Mouse (Mus musculus) layer of hippocampus, postnatal 10 days (tissue): ENCODE measurements at regions not wholly inside any gene's neighbourhood (a gene's known extent, or its start where the extent isn't known, plus 50 kb on each side); places are given as distances from the start of the nearest gene placed in this dataset.
A peak's percentile ranks its signal among the peaks of the same experiment; 100 is the strongest.

Source experiments
- DNase-seq, 2 experiments: peaks; one replicate each; pipeline ENCODE4 v3.0.0; 2021; ENCODE audit warnings: low spot score in 2 of 2

GRCm38 (mm10) chr4:153023711-153024110 lies 458.9 kb downstream of the Ajap1 start:
- DNase-seq, result no peak

- DNase-seq, result no peak
These were observed 463.4 kb downstream of the Ajap1 start for GRCm38 (mm10) chr4:153019211-153019610.

DNA sequence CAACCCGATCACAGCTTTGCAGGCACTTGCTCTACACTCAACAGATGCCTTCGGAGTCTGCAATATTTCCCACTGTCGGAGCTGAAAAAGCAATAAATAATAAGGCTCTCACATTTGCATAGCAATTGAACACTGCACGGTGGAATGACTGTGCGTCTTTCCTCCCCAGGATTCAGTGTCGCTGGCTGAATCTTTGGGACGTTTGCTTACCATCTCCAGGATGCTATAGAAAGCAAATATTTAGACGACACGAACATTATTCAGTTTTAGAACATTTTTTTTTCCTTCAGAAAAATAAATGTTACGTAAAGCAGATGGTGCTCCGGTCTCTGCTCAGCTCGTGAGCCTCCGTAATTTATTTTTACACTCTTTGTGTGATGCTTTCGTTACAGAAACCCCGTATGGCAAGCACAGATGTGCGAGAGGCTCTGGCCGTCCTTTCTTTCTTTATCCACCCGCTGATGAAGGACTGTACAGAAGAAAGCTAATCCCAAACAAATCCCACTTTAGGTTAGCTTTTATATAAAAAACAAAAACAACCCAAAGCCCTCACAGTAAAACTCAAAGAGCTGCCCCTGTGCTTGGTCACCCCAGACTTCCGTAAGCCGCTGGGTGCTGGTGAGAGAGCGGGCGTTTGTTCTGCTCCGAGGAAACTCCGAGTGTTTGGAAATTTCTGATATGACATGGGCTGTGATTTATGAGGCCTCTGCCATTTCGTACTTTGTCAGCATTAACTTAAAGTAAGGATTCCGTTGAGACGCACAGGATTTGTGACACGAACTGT lies 464.3 kb downstream of the Ajap1 start:
- DNase-seq, result peak; percentile 18 to 30

GRCm38 (mm10) chr4:153017816-153018137 lies 464.8 kb downstream of the Ajap1 start:
- DNase-seq, result no peak

DNA sequence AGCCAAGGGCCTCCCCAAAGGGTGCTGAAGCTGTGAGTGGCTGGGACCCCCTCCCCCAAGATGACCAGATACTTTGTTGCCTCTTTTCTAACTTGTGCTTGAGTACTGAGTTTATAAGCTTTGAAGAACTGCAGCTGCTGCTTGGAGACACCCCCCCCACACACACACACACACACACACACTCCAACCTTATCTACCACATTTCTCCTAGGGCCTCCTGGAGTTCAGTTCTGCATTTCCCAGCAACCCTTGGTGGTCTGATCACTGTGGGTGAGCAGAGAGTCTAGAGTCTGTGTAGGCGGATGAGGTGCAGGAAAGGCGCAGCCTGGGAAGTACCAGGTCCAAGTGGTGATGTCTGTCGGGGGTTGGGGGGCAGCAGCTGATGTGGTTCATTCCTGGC lies 479.3 kb downstream of the Ajap1 start:
- no peak for DNase-seq

DNA sequence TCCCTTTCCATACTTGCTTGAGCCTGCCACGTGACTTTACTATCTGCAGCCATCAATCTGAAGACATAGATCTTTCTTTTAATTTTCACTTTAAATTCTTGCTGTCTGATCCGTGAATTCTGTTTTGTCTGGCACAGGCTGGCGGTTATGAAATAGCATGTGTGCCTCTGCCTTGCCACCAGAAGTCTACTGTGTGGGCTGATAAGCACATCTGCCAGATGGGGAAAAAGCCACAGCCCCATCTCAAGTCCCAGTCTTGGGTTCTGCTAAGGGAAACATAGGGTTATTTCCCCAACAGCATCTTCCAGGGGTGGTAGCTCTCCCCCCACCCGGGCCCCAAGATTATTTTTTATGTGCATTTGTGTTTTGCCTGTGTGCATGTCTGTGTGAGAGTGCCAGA lies 480.1 kb downstream of the Ajap1 start:
- no peak for DNase-seq

DNA sequence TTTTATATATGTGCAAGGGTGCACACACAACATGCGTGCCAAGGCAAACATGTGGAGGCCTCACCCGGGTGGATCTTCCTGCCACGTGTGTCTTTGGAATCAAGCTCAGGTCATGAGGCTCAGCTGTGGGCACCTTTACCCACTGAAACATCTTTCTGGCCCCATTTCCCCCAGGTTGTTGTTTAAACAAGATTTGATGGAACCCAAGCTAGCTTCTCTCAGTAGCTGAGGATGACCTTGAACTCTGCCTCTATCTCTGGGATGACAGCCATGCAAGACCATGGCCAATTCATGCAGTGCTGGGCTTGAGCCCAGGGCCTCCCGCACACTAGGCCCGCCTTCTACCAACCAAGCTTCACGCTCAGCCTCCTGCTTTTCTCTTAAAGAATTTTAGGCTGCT lies 480.9 kb downstream of the Ajap1 start:
- no peak for DNase-seq

- DNase-seq, result no peak
These were observed 483.1 kb downstream of the Ajap1 start for GRCm38 (mm10) chr4:152999526-152999925.

- no peak for DNase-seq
These were observed 485.4 kb downstream of the Ajap1 start for GRCm38 (mm10) chr4:152997251-152997650.

- DNase-seq, result no peak
These were observed 486.0 kb downstream of the Ajap1 start for GRCm38 (mm10) chr4:152996641-152997040.

DNA sequence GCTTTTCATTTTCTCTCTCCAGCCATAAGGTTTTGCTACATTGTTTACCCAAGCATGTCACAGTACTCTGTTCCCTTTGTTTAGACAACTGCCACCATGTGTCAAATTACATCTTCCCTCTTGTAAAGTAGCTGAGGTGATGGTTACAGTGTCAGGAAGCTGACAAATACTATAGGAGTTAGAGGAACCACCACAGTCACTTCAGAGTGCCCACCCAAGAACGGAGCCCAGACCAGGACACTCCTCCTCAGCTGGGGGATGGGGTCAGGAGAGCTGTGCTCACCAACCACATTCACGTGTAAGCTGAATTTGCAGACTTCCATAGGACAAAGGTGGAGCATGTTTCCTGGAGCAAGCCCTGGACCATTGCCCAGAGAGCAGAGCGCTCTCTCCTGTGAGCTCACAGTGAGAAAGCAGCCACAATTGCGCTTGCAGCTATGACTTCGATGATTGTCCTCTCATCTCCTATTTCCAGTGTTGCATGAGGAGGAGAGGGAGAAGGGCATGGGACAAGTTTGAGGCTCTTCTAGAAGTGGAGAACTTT lies 487.5 kb downstream of the Ajap1 start:
- no peak for DNase-seq

GRCm38 (mm10) chr4:152994206-152994605 lies 488.4 kb downstream of the Ajap1 start:
- no peak for DNase-seq

GRCm38 (mm10) chr4:152990266-152990665 lies 492.3 kb downstream of the Ajap1 start:
- DNase-seq, result no peak

GRCm38 (mm10) chr4:152987726-152988125 lies 494.9 kb downstream of the Ajap1 start:
- no peak for DNase-seq

DNA sequence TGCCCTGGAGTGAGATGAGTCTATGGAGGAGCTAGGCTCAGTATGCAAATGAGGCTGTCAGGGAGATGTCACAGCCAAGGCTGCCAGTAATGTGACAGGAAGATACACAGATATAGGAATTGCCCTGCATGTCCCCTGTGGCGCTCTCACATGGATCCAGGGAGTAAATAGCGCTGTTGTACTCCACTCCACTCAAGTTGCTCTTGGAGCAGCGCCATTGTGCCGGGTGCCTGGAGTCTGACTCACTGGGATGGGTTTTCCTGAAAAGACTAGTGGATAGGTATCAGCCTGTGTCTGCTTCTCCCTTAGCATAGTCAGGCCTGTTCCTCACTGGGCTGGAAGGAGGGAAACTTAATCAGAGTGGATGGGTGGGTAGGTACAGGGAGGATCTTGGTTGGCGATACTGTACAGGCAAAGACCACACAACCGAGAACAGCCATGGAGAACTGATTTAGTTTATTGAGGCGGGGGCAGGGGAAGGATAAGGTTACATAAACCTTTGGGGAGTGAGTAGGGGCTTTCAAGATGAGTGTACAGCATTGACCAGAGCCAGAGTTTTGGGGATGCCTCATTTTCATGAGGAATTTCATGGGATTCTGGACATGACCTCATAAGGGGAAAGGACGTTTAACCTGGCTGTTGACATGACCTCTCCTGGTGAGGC lies 497.5 kb upstream of the Kcnab2 start:
- DNase-seq, result peak in 1 of 2 experiments; percentile 16

- no peak for DNase-seq
These were observed 485.3 kb upstream of the Kcnab2 start for GRCm38 (mm10) chr4:152963001-152963400.

DNA sequence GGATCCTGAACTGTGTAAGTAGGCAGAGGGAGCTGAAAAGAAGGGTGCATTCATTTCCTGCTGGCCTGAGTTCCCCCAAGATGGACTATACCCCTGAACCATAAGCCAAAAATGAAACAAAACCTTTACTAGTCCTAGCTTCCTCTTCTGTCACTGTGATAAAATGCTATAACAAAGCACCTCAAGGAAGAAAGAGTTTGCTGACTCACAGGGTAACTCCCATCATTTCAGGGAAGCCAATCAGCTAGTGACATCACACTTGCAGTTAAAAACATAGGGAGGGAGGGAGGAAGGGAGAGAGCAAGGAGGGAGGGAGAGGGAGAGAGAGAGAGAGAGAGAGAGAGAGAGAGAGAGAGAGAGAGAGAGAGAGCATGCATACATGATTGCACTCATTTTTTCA lies 484.5 kb upstream of the Kcnab2 start:
- no peak for DNase-seq

DNA sequence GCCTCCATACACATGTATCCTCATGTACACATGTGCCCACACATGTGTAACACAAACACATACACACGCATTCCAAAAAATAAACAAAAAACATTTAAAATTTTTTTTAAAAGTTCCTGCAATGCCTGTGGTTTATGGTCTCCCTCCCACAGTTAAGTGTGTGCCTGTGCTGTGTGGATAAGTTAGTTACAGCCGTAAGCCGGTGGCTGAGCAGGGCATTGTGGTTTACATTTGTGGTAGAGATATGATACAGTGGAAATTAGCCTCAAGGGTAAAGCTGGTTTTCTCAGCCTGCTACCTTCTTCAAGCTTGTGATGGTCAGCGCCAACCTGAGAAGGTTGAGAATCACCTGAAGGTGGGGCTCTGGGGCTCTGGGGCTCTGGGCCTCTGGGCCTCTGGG lies 484.0 kb upstream of the Kcnab2 start:
- no peak for DNase-seq

GRCm38 (mm10) chr4:152959627-152960230 lies 482.1 kb upstream of the Kcnab2 start:
- DNase-seq, result peak; percentile 44 to 49

DNA sequence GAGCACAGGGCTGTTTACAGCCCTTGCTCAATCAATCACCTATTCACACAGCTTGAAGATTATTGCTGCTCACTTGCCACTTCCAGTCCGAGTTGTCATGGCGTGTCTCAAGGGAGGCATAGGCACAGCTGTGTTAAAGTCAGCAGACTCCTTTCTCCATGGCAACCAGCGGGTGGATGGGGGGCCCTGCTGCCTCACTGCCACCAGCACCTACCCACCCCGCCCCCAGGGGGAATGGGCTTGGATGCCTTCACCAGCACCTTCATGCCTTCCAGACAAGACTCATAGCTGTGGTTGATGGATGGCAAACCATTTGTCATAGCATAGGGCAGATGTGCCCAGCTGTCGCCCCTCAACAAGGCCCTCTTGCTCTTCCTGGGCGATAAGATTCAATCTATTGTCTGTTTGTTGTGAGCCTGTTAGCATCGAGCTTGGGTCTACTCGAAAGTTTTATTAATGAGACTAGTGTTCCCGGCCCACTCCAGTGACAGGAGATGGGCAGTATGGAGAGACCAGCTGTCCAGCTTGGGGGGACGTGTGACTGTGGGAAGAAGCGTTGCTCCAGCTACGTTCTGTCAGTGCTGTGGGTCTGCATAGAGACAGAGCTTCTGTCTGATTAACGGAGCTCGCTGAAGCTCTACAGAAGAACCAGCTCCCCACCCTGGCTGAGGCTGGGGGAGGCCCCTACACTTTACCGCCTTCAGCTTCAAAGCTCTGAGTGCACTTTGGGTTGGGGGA lies 475.7 kb upstream of the Kcnab2 start:
- peak; percentile 11 to 19 for DNase-seq

GRCm38 (mm10) chr4:152948956-152949355 lies 471.3 kb upstream of the Kcnab2 start:
- DNase-seq, result no peak

- DNase-seq, result no peak
These were observed 463.5 kb upstream of the Kcnab2 start for GRCm38 (mm10) chr4:152941159-152941558.
